ENCODE assay signal across 32 mouse cellular contexts in the genomic region with DNA sequence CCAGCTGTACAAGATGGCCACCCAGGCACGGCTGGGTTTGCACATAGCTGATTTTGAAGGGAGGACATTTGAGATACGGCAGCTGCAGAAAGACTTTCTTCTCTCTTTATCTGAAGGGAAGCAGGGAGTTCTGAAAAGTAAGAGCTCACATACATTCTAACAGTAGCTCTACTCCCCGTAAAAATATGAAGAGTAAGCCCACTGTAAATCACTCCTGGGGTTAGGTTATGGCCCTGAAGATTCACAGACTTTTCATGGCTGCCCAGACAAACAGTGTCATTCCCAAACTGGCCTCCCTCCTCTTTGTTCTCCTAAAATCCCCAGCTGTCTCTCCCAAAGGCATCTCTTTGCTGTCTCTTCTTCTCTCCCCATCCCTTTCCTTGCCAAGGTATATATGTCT. TPM values are rescaled to one million over a fixed set of nuclear protein-coding genes. Genes with fewer than 3 reads are reported as not detected.
"Had no signal": no experiment of that assay in that cellular context is flagged by ENCODE, and none has a peak within 500 bp of the region (broad histone marks: within the 10 kb centered on the region; RNA-seq: fewer than 3 reads in every experiment).

No protein-coding gene starts in this region.

- H3K27me3 ChIP-seq: heart, embryonic 12.5 days; heart, embryonic 15.5 days; hindbrain, embryonic 12.5 days; hindbrain, embryonic 13.5 days; hindbrain, embryonic 15.5 days; intestine, embryonic 15.5 days had no signal

- H3K9ac ChIP-seq: heart, embryonic 12.5 days; heart, embryonic 13.5 days; heart, embryonic 15.5 days; hindbrain, embryonic 12.5 days; hindbrain, embryonic 13.5 days; hindbrain, embryonic 14.5 days; hindbrain, embryonic 15.5 days; intestine, embryonic 15.5 days had no signal

- DNase-seq: heart, postnatal 10 days; heart, postnatal 14 days; heart, postnatal 36 days; heart, postnatal 4 days; kidney, adult 18-20 months; kidney, adult 2 months; kidney, adult 8-10 months; kidney, adult 9 months; kidney, postnatal 10 days; kidney, postnatal 14 days; kidney, postnatal 25 days; kidney, postnatal 36 days; layer of hippocampus, adult 9-11 months; layer of hippocampus, postnatal 36 days had no signal

- H3K4me2 ChIP-seq: heart, embryonic 11.5 days; heart, embryonic 12.5 days; heart, embryonic 13.5 days; heart, embryonic 15.5 days; hindbrain, embryonic 12.5 days; hindbrain, embryonic 13.5 days; hindbrain, embryonic 14.5 days; hindbrain, embryonic 15.5 days; intestine, embryonic 15.5 days had no signal

- H3K4me3 ChIP-seq: heart, embryonic 10.5 days; heart, embryonic 12.5 days; heart, embryonic 13.5 days; heart, embryonic 15.5 days; hindbrain, embryonic 10.5 days; hindbrain, embryonic 12.5 days; hindbrain, embryonic 13.5 days; hindbrain, embryonic 15.5 days; intestine, embryonic 15.5 days; layer of hippocampus, adult 2 months; left cerebral cortex, adult 2 months had no signal

- ATAC-seq: hindbrain, embryonic 16.5 days; hindbrain, postnatal 0 days; inflammation-experienced regulatory T-cells, adult 6 months; intestine, embryonic 16.5 days; intestine, postnatal 0 days had no signal

- H3K36me3 ChIP-seq: heart, embryonic 10.5 days; heart, embryonic 12.5 days; heart, embryonic 13.5 days; heart, embryonic 15.5 days; hindbrain, embryonic 10.5 days; hindbrain, embryonic 12.5 days; hindbrain, embryonic 13.5 days; hindbrain, embryonic 15.5 days; intestine, embryonic 15.5 days had no signal

- H3K27ac ChIP-seq: heart, embryonic 10.5 days; heart, embryonic 13.5 days; heart, embryonic 15.5 days; hindbrain, embryonic 10.5 days; hindbrain, embryonic 12.5 days; hindbrain, embryonic 13.5 days; hindbrain, embryonic 14.5 days; hindbrain, embryonic 15.5 days; hindbrain, postnatal 0 days; intestine, embryonic 15.5 days; layer of hippocampus, adult 2 months; left cerebral cortex, adult 2 months had no signal

- H3K9me3 ChIP-seq: heart, embryonic 10.5 days; heart, embryonic 12.5 days; heart, embryonic 13.5 days; heart, embryonic 15.5 days; hindbrain, embryonic 10.5 days; hindbrain, embryonic 12.5 days; hindbrain, embryonic 13.5 days; hindbrain, embryonic 15.5 days; intestine, embryonic 15.5 days had no signal

- H3K4me1 ChIP-seq: heart, embryonic 12.5 days; heart, embryonic 13.5 days; heart, embryonic 15.5 days; hindbrain, embryonic 10.5 days; hindbrain, embryonic 12.5 days; hindbrain, embryonic 13.5 days; hindbrain, embryonic 15.5 days had no signal

RNA-seq across cellular contexts. Expression of a gene that starts 43.0 kb away (rescaled TPM):
- polyA plus RNA-seq: inflammation-experienced regulatory T-cells, adult 6 months had no signal
